Mouse (Mus musculus): Measurements from ENCODE around the gene Zmiz1. TPM values are rescaled to one million over a fixed set of nuclear protein-coding genes. Genes with fewer than 3 reads are reported as not detected.

Zmiz1 gene
- polyA plus RNA-seq, 1 experiment from 2014 or later = 4.3 TPM

GRCm38 (mm10) chr14:25598960-25599359 is 140.0 kb downstream of the Zmiz1 start:
- H3K27me3 ChIP-seq (ENCODE audit: insufficient read depth, low read length) = no peaks in the 10 kb centered on the region
- ATAC-seq = no peak
- 86% methylated on average over 6 of the region's 6 CpGs for WGBS (ENCODE audit: insufficient replicate concordance)

GRCm38 (mm10) chr14:25599934-25600333 is 140.9 kb downstream of the Zmiz1 start:
- peak overlapping the region; percentile 55; the same call in 1 of the 2 replicates for H3K27ac ChIP-seq (ENCODE audit: low read depth)
- ATAC-seq = no peak
- no peak overlapping the region for H3K4me2 ChIP-seq (ENCODE audit: low read depth, low read length)
- no peak for TF ChIP-seq EP300 (IDR thresholded peaks at IDR 0.05; ENCODE audit: low read depth)
- no peak for TF ChIP-seq CTCF (IDR thresholded peaks at IDR 0.05; ENCODE audit: low read depth)
- no peaks in the 10 kb centered on the region for H3K4me1 ChIP-seq (ENCODE audit: insufficient read depth)
- no peaks in the 10 kb centered on the region for H3K27me3 ChIP-seq (ENCODE audit: insufficient read depth, low read length)
- no peaks in the 10 kb centered on the region for H3K9me3 ChIP-seq (ENCODE audit: low read length)
- DNase-seq = no peak
- H3K4me3 ChIP-seq (ENCODE audit: low read depth, low read length) = no peak overlapping the region
- no peak overlapping the region for H3K9ac ChIP-seq (replicated peaks)
- 59% methylated on average over 12 of the region's 12 CpGs for WGBS (ENCODE audit: insufficient replicate concordance)
- H3K36me3 ChIP-seq (replicated peaks; ENCODE audit: insufficient read depth, low read length) = peaks cover 7% of the 10 kb centered on the region; the same call in 1 of the 2 replicates

More at GRCm38 (mm10) chr14:25598960-25599359, 140.0 kb downstream of the Zmiz1 start:
- no peak overlapping the region for H3K9ac ChIP-seq (replicated peaks)
- H3K4me1 ChIP-seq (ENCODE audit: insufficient read depth) = peaks cover 7% of the 10 kb centered on the region
- H3K9me3 ChIP-seq (ENCODE audit: low read length) = no peaks in the 10 kb centered on the region
- H3K4me2 ChIP-seq (ENCODE audit: low read depth, low read length) = no peak overlapping the region
- DNase-seq = no peak
- peaks cover 8% of the 10 kb centered on the region for H3K36me3 ChIP-seq (replicated peaks; ENCODE audit: insufficient read depth, low read length)
- TF ChIP-seq EP300 (IDR thresholded peaks at IDR 0.05; ENCODE audit: low read depth) = no peak
- H3K4me3 ChIP-seq (ENCODE audit: low read depth, low read length) = no peak overlapping the region
- no peak overlapping the region for H3K27ac ChIP-seq (ENCODE audit: low read depth)

DNA sequence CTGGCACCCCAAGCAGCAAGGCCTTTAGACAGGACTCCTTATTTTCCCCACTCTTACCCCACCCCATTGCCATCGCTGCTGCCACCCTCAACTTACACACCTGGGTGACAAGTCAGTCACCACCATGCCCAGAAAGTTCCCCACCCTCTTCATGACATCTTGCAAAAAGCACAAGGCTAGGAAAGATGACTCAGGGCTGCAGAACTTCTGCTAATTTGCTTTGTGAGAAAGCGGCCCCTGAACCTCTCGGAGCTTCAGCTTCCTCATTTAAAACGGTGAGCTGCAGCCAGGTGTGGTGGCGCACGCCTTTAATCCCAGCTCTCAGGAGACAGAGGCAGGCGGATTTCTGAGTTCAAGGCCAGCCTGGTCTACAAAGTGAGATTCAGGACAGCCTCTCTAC is 141.4 kb downstream of the Zmiz1 start:
- H3K4me2 ChIP-seq (ENCODE audit: low read depth, low read length) = no peak overlapping the region
- peaks cover 7% of the 10 kb centered on the region; the same call in 1 of the 2 replicates for H3K36me3 ChIP-seq (replicated peaks; ENCODE audit: insufficient read depth, low read length)
- peak overlapping the region; percentile 55; the same call in 1 of the 2 replicates for H3K27ac ChIP-seq (ENCODE audit: low read depth)
- no peak overlapping the region for H3K4me3 ChIP-seq (ENCODE audit: low read depth, low read length)
- WGBS (ENCODE audit: insufficient replicate concordance) = 55% methylated on average over 7 of the region's 7 CpGs
- H3K9me3 ChIP-seq (ENCODE audit: low read length) = no peaks in the 10 kb centered on the region
- no peaks in the 10 kb centered on the region for H3K27me3 ChIP-seq (ENCODE audit: insufficient read depth, low read length)
- no peak for TF ChIP-seq EP300 (IDR thresholded peaks at IDR 0.05; ENCODE audit: low read depth)
- no peak for TF ChIP-seq CTCF (IDR thresholded peaks at IDR 0.05; ENCODE audit: low read depth)
- DNase-seq (no peak), ATAC-seq (no peak)
- no peaks in the 10 kb centered on the region for H3K4me1 ChIP-seq (ENCODE audit: insufficient read depth)
- no peak overlapping the region for H3K9ac ChIP-seq (replicated peaks)

- 45% methylated on average over 2 of the region's 2 CpGs for WGBS (ENCODE audit: insufficient replicate concordance)
- no peak for TF ChIP-seq EP300 (IDR thresholded peaks at IDR 0.05; ENCODE audit: low read depth)
- TF ChIP-seq CTCF (IDR thresholded peaks at IDR 0.05; ENCODE audit: low read depth) = no peak
- H3K4me3 ChIP-seq (ENCODE audit: low read depth, low read length) = no peak overlapping the region
- DNase-seq (no peak), ATAC-seq (no peak)
- peaks cover under 1% of the 10 kb centered on the region; the same call in 1 of the 2 replicates for H3K4me1 ChIP-seq (ENCODE audit: insufficient read depth)
- H3K9me3 ChIP-seq (ENCODE audit: low read length) = no peaks in the 10 kb centered on the region
- H3K36me3 ChIP-seq (replicated peaks; ENCODE audit: insufficient read depth, low read length) = peaks cover 7% of the 10 kb centered on the region; the same call in 1 of the 2 replicates
- no peak overlapping the region for H3K4me2 ChIP-seq (ENCODE audit: low read depth, low read length)
- no peaks in the 10 kb centered on the region for H3K27me3 ChIP-seq (ENCODE audit: insufficient read depth, low read length)
- no peak overlapping the region for H3K27ac ChIP-seq (ENCODE audit: low read depth)
- no peak overlapping the region for H3K9ac ChIP-seq (replicated peaks)
Measured at GRCm38 (mm10) chr14:25600951-25601350, 142.0 kb downstream of the Zmiz1 start.

DNA sequence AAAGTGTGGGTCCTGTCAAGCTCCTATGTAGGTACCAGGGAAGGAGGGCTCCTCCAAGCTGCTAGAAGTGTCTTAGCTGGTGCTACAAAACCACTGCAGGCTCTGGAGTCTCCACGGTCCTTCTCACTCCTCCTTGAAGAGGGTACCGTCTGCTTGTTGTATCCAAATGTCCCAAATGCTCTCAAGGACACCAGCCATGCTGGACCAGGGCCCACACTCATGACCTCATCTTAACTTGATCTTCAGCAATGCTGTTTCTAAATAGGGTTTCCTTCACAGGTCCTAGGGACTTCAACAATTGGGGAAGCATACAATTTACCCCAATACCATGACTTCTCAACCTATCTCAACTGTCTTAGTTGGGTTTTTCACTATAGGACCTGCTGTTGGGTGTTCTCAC is 143.0 kb downstream of the Zmiz1 start:
- WGBS (ENCODE audit: insufficient replicate concordance) = 77% methylated on average over 2 of the region's 2 CpGs
- 0 out of 2 replicates have a peak, but pooled peaks cover 4% of the 10 kb centered on the region for H3K27me3 ChIP-seq (ENCODE audit: insufficient read depth, low read length)
- no peak overlapping the region for H3K27ac ChIP-seq (ENCODE audit: low read depth)
- TF ChIP-seq EP300 (IDR thresholded peaks at IDR 0.05; ENCODE audit: low read depth) (no peak), CTCF (IDR thresholded peaks at IDR 0.05; ENCODE audit: low read depth) (no peak)
- H3K4me3 ChIP-seq (ENCODE audit: low read depth, low read length) = no peak overlapping the region
- H3K36me3 ChIP-seq (replicated peaks; ENCODE audit: insufficient read depth, low read length) = peaks cover 7% of the 10 kb centered on the region; the same call in 1 of the 2 replicates
- no peak for ATAC-seq
- H3K9ac ChIP-seq (replicated peaks) = no peak overlapping the region
- no peak for DNase-seq
- H3K9me3 ChIP-seq (ENCODE audit: low read length) = no peaks in the 10 kb centered on the region
- H3K4me1 ChIP-seq (ENCODE audit: insufficient read depth) = peaks cover 11% of the 10 kb centered on the region
- no peak overlapping the region for H3K4me2 ChIP-seq (ENCODE audit: low read depth, low read length)

DNA sequence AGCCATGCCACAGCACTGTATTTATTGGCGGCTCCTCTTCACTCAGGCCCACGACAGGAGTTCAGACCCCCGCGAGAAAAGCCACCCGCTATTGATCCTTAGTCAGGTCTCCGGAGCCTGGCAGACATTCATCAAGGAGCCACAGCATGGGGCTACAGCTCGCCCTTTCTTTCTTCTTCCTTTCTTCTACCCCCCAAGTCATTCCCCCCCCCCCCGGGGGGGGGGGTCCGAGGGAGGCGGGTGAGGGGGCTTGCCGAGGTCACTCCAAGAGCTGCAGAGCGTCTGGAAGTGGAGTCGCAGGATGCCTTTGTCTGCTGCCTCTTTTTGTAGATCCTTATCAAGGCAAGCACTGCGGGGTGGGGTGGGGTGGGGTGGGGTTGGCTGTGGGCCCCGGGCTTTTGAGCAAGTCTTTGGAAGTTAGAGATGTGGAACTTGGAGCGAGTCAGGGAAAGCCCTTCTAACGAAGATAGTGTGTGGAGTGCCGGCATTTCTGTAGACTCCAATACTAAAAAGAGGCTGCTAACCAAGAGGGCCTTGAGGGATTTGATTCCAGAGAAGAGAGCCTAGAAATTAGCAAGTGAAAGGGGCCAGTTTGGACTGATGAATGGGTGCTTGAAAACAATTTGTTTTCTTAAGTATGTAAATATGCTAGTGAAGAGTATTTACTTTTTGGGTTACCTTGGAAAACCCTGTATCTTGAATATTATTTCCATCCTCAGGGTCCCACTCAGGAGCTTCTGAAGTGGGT is 145.6 kb downstream of the Zmiz1 start:
- Histone ChIP-seq H3K4me3 (ENCODE audit: low read depth, low read length) (no peak overlapping the region), H3K36me3 (replicated peaks; ENCODE audit: insufficient read depth, low read length) (no peaks in the 10 kb centered on the region), H3K4me1 (ENCODE audit: insufficient read depth) (peaks cover 19% of the 10 kb centered on the region), H3K4me2 (ENCODE audit: low read depth, low read length) (no peak overlapping the region), H3K9ac (replicated peaks) (no peak overlapping the region), H3K27me3 (ENCODE audit: insufficient read depth, low read length) (0 out of 2 replicates have a peak, but pooled peaks cover 6% of the 10 kb centered on the region), H3K9me3 (ENCODE audit: low read length) (no peaks in the 10 kb centered on the region), H3K27ac (ENCODE audit: low read depth) (no peak overlapping the region)
- TF ChIP-seq EP300 (IDR thresholded peaks at IDR 0.05; ENCODE audit: low read depth) (no peak), CTCF (IDR thresholded peaks at IDR 0.05; ENCODE audit: low read depth) (no peak)
- ATAC-seq = no peak
- no peak for DNase-seq
- WGBS (ENCODE audit: insufficient replicate concordance) = 33% methylated on average over 16 of the region's 18 CpGs
